Mouse (Mus musculus): ENCODE data around the gene Mst1.

DNA sequence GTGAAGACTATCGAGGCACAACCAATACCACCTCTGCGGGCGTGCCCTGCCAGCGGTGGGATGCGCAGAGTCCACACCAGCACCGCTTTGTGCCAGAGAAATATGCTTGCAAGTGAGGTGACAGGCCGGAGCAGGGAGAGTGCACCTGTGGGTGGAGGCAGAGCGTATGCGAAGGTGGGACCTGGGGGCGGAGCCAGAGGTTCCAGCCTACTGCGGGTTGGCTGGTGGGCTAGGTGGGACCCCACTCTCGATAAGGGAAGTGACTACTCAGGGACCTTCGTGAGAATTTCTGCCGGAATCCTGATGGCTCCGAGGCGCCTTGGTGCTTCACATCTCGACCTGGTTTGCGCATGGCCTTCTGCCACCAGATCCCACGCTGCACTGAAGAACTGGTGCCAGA lies 2.3 kb downstream of the Mst1 start:
- TF ChIP-seq POLR2A (IDR thresholded peaks at IDR 0.05; ENCODE audit: insufficient read length, low read depth) (no peak), POLR2AphosphoS2 (IDR thresholded peaks at IDR 0.05; ENCODE audit: insufficient read length, low read depth) (no peak), USF1 (IDR thresholded peaks at IDR 0.05; ENCODE audit: low read depth) (no peak), E2F4 (IDR thresholded peaks at IDR 0.05; ENCODE audit: insufficient read depth) (no peak), CEBPB (IDR thresholded peaks at IDR 0.05; ENCODE audit: insufficient read depth, poor library complexity, severe bottlenecking) (no peak), TCF12 (IDR thresholded peaks at IDR 0.05; ENCODE audit: insufficient read depth, poor library complexity, severe bottlenecking) (no peak), MAX (IDR thresholded peaks at IDR 0.05; ENCODE audit: low read depth) (no peak)
